Mouse (Mus musculus) adrenal gland, adult (tissue): ENCODE measurements around the gene Zic4.

Source experiments
- DNase-seq, 2 experiments: peaks; one replicate each; pipeline ENCODE4 v3.0.0; 2022 to 2023; ENCODE audit warnings: low spot score in 1 of 2; ENCODE audit not compliant: inconsistent age in 2 of 2

Gene Zic4

DNA sequence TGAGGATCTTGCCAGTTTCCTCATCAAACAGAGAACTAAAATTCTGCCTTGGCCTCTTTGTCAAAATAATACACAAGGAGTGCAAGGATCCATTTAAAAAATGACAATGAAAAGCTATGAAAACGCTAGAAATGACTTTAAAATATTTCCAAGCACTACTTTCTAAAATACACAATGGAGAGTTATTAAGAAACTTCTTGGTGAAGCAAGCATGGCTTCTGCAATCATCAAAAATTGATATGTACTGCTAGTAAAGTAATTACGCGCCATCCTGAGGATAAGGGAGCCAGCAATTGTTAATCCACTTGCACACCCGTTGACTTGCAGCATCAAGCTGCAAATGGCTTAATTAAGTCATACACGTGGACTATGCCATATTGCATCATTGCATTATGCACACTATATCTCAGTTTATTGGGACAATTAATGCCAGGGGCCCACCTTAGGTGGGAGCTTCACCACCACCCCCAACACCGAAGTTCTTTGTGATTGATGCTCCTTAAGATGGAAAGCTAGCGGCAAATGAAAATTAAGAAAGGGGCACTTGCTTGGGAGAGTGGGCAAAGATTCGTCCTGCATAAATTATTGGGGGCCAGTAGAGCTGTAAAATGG lies 38.4 kb downstream of the Zic4 start:
- DNase-seq, result no peak

DNA sequence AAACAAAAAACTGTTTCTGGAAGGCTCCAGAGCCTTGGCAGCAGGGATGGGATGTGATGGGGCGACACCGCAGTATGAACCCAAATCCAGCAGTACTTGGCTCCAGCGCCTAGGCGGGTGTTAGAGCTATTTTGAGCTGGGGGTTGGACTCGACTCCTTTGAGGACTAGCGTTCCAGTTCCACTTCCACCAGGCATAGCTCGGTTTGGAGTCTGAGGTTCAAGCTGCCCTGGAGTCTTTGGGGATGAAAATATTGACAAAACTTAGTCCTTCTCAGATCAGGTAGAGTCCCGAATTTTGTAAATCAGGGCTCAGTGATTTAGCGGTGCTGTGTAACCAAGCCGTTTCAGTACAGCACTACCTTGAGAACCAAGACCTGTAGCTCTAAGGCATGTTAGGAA lies 39.3 kb downstream of the Zic4 start:
- no peak for DNase-seq

GRCm38 (mm10) chr9:91404229-91404628 lies 42.0 kb downstream of the Zic4 start:
- no peak for DNase-seq

- no peak for DNase-seq
Observed at GRCm38 (mm10) chr9:91404905-91405752, 42.9 kb downstream of the Zic4 start.

- no peak for DNase-seq
Observed at GRCm38 (mm10) chr9:91405753-91406178, 43.6 kb downstream of the Zic4 start.

DNA sequence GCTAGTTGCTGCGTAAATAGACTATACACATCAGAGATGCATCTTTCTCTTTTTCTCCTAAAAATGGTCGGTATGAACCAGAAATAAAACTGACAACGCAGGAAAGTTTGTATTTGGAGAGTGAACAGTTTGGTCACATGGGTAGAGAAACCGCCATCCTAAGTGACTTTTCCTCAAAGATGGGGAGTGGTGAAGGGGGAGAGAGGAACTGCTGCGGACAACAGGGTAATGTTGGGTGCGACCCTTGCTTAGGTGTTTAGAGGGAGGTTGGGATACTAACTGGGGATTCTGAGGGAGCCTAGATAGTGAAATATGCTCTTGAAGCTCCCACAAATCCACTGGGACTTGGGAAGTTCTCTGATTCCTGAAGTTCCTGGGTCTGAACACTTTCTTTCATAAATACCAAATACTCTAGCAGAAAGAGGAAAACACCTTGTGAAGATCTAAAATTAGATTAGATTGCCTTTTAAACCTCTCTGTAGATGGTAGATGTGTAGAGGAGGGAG lies 44.1 kb downstream of the Zic4 start:
- DNase-seq, result no peak

DNA sequence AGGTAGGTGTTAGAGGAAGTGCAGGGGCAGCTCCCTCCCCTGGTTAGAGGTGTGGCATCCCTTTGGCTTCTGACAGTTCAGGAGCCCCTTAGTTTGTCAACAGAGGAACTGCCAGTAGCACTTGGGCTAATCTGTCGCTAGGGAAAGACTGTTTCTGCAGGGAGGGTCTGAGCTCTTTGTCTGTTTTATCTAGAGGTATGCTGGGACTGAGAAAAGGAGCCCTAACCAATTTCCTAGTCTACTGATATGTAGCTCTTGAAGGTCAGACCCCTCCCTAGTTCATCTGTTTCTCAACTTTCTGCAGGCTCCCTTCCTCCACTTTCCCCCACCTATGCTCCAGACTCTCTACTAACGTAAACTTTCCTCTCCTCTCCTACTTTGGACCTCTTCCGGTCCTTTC lies 47.6 kb downstream of the Zic4 start:
- no peak for DNase-seq

DNA sequence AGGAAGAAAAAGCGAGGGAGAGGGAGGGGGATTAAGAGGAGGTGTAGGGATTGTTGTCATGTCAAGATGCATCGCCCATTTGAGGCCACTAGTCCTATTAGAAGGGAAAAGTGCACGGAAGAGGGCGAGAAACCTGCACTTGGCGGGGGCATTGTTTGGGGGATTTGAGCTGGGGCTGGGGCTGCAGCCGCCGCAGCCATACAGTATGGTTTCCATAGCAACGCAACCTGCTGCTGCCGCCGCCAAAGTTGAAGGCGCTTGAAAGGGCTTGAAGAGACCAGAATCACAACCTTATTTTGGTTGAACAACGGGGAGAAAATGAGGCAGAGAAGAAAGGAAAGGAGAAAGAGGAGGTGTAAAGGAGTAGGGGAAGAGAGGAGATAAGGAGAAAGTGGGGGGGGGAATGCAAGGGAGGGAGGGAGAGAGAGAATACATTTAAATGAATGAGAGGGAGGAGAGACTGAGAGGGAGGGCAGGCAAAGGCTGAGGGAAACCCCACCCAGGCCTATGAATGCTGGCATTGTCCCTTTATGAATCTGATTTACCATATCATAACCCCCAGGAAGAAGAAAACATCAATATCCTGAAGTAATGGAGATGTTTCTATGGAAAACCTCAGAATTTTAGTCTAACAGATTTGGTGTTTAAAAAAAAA lies 51.9 kb downstream of the Zic4 start:
- no peak for DNase-seq

DNA sequence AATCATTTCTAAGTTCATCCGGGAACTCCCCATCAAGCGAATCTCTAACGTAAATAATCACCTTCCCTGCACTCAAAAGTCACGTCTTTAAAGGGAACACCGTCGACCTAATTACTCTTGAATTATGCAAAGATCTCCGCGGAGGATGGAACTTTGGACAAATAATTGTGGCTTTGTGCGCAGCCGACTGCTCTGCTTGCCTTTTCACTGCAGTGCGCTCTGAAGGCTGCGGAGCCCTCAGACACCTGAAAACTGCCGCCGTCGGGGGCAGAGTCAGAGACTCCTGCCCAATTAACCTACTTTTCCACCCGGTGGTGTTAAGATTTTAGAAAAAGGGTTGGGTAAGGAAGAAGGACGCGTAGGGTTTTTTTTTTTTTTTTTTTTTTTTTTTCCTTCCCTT lies 58.2 kb downstream of the Zic4 start:
- DNase-seq, result no peak
